Mouse (Mus musculus) heart, adult 2 months (tissue): ENCODE measurements around the gene Rfc2. TPM values are rescaled to one million over a fixed set of nuclear protein-coding genes. Genes with fewer than 3 reads are reported as not detected.
A peak's percentile ranks its signal among the peaks of the same experiment; 100 is the strongest.

Experiments used
- DNase-seq, 2 experiments: peaks; one replicate each; pipeline ENCODE4 v3.0.0; 2021
- H3K27ac ChIP-seq: fragments of 200-600 bp; 2 replicates; pipeline ENCODE4 v1.8.1; 2022
- H3K27me3 ChIP-seq: fragments of 200-500 bp; 2 replicates; pipeline ENCODE4 v1.6.1; 2012; ENCODE audit warnings: mild to moderate bottlenecking, low read length, inconsistent platforms, mixed read lengths; ENCODE audit not compliant: control insufficient read depth, insufficient read depth
- H3K36me3 ChIP-seq: fragments of 200-500 bp; 2 replicates; pipeline ENCODE4 v1.6.1; 2012; ENCODE audit warnings: low read length, inconsistent platforms; ENCODE audit not compliant: control insufficient read depth, insufficient read depth
- H3K4me1 ChIP-seq: fragments of 200-500 bp; 2 replicates; pipeline ENCODE4 v1.6.1; 2011; ENCODE audit warnings: low read length; ENCODE audit not compliant: control insufficient read depth, insufficient read depth
- H3K4me3 ChIP-seq: fragments of 200-600 bp; 2 replicates; pipeline ENCODE4 v1.8.1; 2022
- H3K79me2 ChIP-seq: fragments of 200-500 bp; replicated peaks from 2 replicates; pipeline ENCODE4 v1.6.1; 2012; ENCODE audit warnings: mild to moderate bottlenecking, inconsistent platforms, low read length, moderate library complexity, mixed read lengths; ENCODE audit not compliant: control insufficient read depth, insufficient read depth
- H3K9ac ChIP-seq: fragments of 200-500 bp; 2 replicates; pipeline ENCODE4 v1.6.1; 2012; ENCODE audit warnings: low read depth, mild to moderate bottlenecking, control low read depth, inconsistent platforms, low read length, mixed read lengths
- CTCF ChIP-seq: fragments of 200-600 bp; IDR thresholded peaks from 2 replicates; pipeline ENCODE4 v1.8.1; 2022; ENCODE audit warnings: antibody characterized with exemption, mild to moderate bottlenecking, moderate library complexity
- EP300 ChIP-seq: fragments of 200-500 bp; IDR thresholded peaks from 2 replicates; pipeline ENCODE4 v1.6.1; 2011; ENCODE audit warnings: low read depth, low read length, control low read depth; ENCODE audit not compliant: insufficient read depth
- POLR2A ChIP-seq: fragments of 200-500 bp; IDR thresholded peaks from 2 replicates; pipeline ENCODE4 v1.6.1; 2011; ENCODE audit warnings: mild to moderate bottlenecking, low read depth, low read length, control low read depth; ENCODE audit not compliant: insufficient read depth
- WGBS: fragments of 180-500 bp; shearing (Covaris S2); methylation state at CpG from one replicate; pipeline ENCODE4 v1.1.7; 2018; 5-methylcytosine and 5-hydroxymethylcytosine counted together
- intact Hi-C: fragments of 180-260 bp; cut with DNase I; formaldehyde crosslinking; loops from one replicate; pipeline ENCODE4 v1.15.1; 2025
- long read RNA-seq: library from polyadenylated mRNA; stranded (forward); transcript quantifications from one replicate; pipeline ENCODE4 v2.0.0, GENCODE M21; 2021
- polyA plus RNA-seq: library from polyadenylated mRNA; depleted of rRNA; stranded (reverse); fragments of >200 nt; gene quantifications from 2 replicates; pipeline ENCODE4 v1.2.3, GENCODE M21; 2012; rRNA removed
- total RNA-seq, 2 experiments: library from RNA; stranded (reverse); gene quantifications; 2 replicates each; pipeline ENCODE4 v1.2.3; 2021

Gene Rfc2
- total RNA-seq = 10 to 100 TPM; 21.0 to 24.6 TPM
- polyA plus RNA-seq = 32.5 and 44.8 TPM in 2 replicates
- long read RNA-seq, full-length matches to known transcripts = 17 of 19 reads
- long read RNA-seq, partial matches to known transcripts = 0 of 19 reads
- long read RNA-seq, other reads (novel, unspliced or antisense) = 2 of 19 reads

GRCm38 (mm10) chr5:134581146-134581545 is at the start of gene Rfc2:
TSS of gene Rfc2 (plus strand) at chr5:134581366.
- DNase-seq = no peak
- WGBS = 85% methylated on average over 5 of the region's 5 CpGs
- TF ChIP-seq EP300 (no peak), POLR2A (no peak), CTCF (no peak)
- no peak within 1 kb of the TSS for H3K9ac ChIP-seq
- no peaks in the 10 kb centered on the region for H3K27me3 ChIP-seq
- H3K4me1 ChIP-seq = peaks cover 3% of the 10 kb centered on the region
- H3K79me2 ChIP-seq = peaks cover 2% of the 10 kb centered on the region
- intact Hi-C loops = loop anchor here (5.0 kb wide), 2 partner anchors 34 to 121 kb away; no protein-coding TSS in a partner anchor
- H3K36me3 ChIP-seq = no peaks in the 10 kb centered on the region
- no peak within 1 kb of the TSS for H3K4me3 ChIP-seq
- no peak within 1 kb of the TSS for H3K27ac ChIP-seq

- no peak overlapping the region; the same call in 1 of the 2 replicates for H3K27ac ChIP-seq
- DNase-seq = no peak
- 68% methylated on average over 9 of the region's 9 CpGs for WGBS
These were observed 49.6 kb upstream of the Rfc2 start for GRCm38 (mm10) chr5:134531585-134531984.

GRCm38 (mm10) chr5:134532417-134532816 is 48.7 kb upstream of the Rfc2 start:
- 88% methylated on average over 6 of the region's 6 CpGs for WGBS
- H3K36me3 ChIP-seq = no peaks in the 10 kb centered on the region
- no peak for TF ChIP-seq POLR2A
- TF ChIP-seq CTCF = no peak
- TF ChIP-seq EP300 = no peak
- no peak for DNase-seq
- H3K27me3 ChIP-seq = no peaks in the 10 kb centered on the region
- H3K9ac ChIP-seq = no peak overlapping the region
- H3K79me2 ChIP-seq = no peaks in the 10 kb centered on the region; the same call in 1 of the 2 replicates
- no peak overlapping the region for H3K27ac ChIP-seq
- H3K4me3 ChIP-seq = no peak overlapping the region
- peaks cover 5% of the 10 kb centered on the region; the same call in 1 of the 2 replicates for H3K4me1 ChIP-seq
- intact Hi-C loops = no loop called here

More at GRCm38 (mm10) chr5:134531585-134531984, 49.6 kb upstream of the Rfc2 start:
- no peak overlapping the region for H3K4me3 ChIP-seq
- H3K27me3 ChIP-seq = no peaks in the 10 kb centered on the region
- TF ChIP-seq CTCF (no peak), EP300 (no peak), POLR2A (no peak)
- no peaks in the 10 kb centered on the region for H3K36me3 ChIP-seq
- H3K79me2 ChIP-seq = no peaks in the 10 kb centered on the region
- H3K9ac ChIP-seq = no peak overlapping the region
- intact Hi-C loops = no loop called here
- H3K4me1 ChIP-seq = peaks cover 5% of the 10 kb centered on the region; the same call in 1 of the 2 replicates

- H3K4me1 ChIP-seq = peaks cover 15% of the 10 kb centered on the region
- H3K36me3 ChIP-seq = no peaks in the 10 kb centered on the region; the same call in 1 of the 2 replicates
- no peak overlapping the region for H3K27ac ChIP-seq
- WGBS = 66% methylated on average over 6 of the region's 6 CpGs
- H3K9ac ChIP-seq = no peak overlapping the region
- TF ChIP-seq CTCF (no peak), POLR2A (no peak), EP300 (no peak)
- H3K27me3 ChIP-seq = no peaks in the 10 kb centered on the region
- no peaks in the 10 kb centered on the region; the same call in 1 of the 2 replicates for H3K79me2 ChIP-seq
- H3K4me3 ChIP-seq = no peak overlapping the region
- intact Hi-C loops = no loop called here
- peak in 1 of 2 experiments; percentile 32 for DNase-seq
These were observed 45.1 kb upstream of the Rfc2 start for GRCm38 (mm10) chr5:134536036-134536435.

GRCm38 (mm10) chr5:134539891-134540290 is 41.3 kb upstream of the Rfc2 start:
- Histone ChIP-seq H3K4me3 (no peak overlapping the region), H3K79me2 (no peaks in the 10 kb centered on the region; the same call in 1 of the 2 replicates), H3K27ac (peak overlapping the region; percentile 52), H3K4me1 (peaks cover 30% of the 10 kb centered on the region), H3K9ac (no peak overlapping the region), H3K36me3 (no peaks in the 10 kb centered on the region; the same call in 1 of the 2 replicates), H3K27me3 (no peaks in the 10 kb centered on the region)
- TF ChIP-seq CTCF = peak; percentile 15; the same call in 1 of the 2 replicates
- TF ChIP-seq EP300 = 0 out of 2 replicates have a peak, but pooled peaks have one; percentile 15
- TF ChIP-seq POLR2A = peak; percentile 40; the same call in 1 of the 2 replicates
- intact Hi-C loops = loop anchor here (2.0 to 5.0 kb wide), 2 partner anchors 33 to 48 kb away; no protein-coding TSS in a partner anchor
- peak; percentile 69 to 84 for DNase-seq
- 32% methylated on average over 3 of the region's 3 CpGs for WGBS

GRCm38 (mm10) chr5:134540881-134541280 is 40.3 kb upstream of the Rfc2 start:
- intact Hi-C loops = loop anchor here (5.0 kb wide), 1 partner anchor 49 kb away; no protein-coding TSS in a partner anchor
- TF ChIP-seq POLR2A (no peak), EP300 (no peak), CTCF (no peak)
- peak overlapping the region; percentile 52 for H3K27ac ChIP-seq
- H3K36me3 ChIP-seq = no peaks in the 10 kb centered on the region; the same call in 1 of the 2 replicates
- peak; percentile 43 to 59 for DNase-seq
- no peak overlapping the region for H3K9ac ChIP-seq
- no peaks in the 10 kb centered on the region; the same call in 1 of the 2 replicates for H3K79me2 ChIP-seq
- 53% methylated on average over 6 of the region's 6 CpGs for WGBS
- H3K4me1 ChIP-seq = peaks cover 29% of the 10 kb centered on the region
- H3K27me3 ChIP-seq = no peaks in the 10 kb centered on the region
- no peak overlapping the region for H3K4me3 ChIP-seq
